Mouse (Mus musculus): ENCODE data around the gene Slc9a9. TPM values are rescaled to one million over a fixed set of nuclear protein-coding genes. Genes with fewer than 3 reads are reported as not detected.

Slc9a9 gene
- polyA plus RNA-seq, 1 experiment from 2014 or later = 4.8 TPM

DNA sequence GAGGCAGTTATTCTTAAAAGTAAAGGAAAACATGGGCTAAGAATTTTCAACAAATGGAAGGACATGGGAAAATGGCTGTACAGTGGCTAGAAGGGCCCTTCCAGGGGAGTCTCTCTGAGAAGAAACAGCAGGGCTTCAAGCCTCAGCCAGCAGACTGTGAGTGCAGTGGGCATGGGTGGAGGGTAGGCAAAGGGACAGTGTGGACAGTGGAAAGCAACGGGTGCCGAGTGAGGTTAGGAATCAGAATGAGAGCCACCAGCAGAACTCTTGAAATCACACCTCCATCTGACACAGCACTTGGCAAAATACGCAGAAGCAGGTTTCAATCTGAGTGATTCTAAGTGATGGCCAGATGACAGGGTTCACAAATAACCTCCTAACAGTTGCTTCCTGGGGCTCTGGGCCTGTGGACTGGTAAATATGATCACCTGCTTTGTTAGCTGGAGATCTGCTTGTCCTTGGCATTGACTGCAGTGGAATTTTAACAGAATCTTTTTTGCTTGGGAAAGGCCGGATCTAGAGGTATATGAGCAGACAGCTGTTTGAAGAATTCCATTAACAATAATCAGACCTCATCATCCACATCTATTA is 237.4 kb downstream of the Slc9a9 start:
- Histone ChIP-seq H3K9me3 (no peaks in the 10 kb centered on the region), H3K36me3 (no peaks in the 10 kb centered on the region), H3K4me1 (no peaks in the 10 kb centered on the region), H3K9ac (no peak overlapping the region), H3K4me3 (no peak overlapping the region), H3K4me2 (replicated peaks) (no peak overlapping the region), H3K27me3 (no peaks in the 10 kb centered on the region), H3K27ac (no peak overlapping the region)
- no peak for ATAC-seq (ENCODE audit: insufficient number of reproducible peaks, insufficient read depth, low FRiP score, low TSS enrichment)
- 84% methylated on average over 4 of the region's 4 CpGs for WGBS

DNA sequence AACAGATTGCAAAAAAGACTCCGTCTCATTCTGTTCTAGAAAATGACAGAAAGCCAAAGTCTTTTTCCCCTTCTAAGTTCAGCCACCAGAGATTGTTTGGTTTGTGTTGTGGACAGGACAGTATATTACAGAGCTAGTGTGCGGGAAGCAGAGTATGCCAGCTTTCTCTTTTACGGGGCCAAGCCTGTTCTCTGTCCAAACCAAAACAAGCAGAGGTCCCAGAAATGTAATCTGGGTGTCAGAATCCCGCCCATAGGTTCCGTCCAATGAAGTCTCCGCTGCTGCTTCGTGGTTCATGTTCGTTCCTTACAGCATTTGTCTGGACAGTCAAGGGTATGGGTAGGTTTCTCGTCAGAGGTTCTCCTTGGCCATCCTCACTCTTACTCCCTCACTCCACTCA is 242.4 kb downstream of the Slc9a9 start:
- 87% methylated on average over 9 of the region's 9 CpGs for WGBS
- Histone ChIP-seq H3K27ac (no peak overlapping the region), H3K4me2 (replicated peaks) (no peak overlapping the region)

DNA sequence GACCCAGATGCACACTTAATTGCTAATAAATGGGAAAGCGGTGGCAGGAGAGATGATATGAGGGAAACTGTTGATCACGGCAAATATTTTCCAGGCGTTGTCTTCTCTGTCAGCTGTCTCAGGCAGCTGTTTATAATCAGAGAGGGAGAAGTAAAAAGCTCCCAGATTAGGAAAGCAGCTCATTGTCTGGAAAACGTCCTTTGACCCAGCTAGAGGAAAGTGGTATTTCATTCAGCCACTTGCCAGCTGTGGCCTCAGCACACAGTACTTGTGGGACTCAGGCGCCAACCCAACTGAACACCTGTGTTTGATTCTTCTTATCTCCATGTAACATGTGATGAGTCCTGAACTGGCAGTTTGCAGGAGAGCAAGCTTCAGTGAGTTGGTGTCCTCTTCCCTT is 252.4 kb downstream of the Slc9a9 start:
- H3K27ac ChIP-seq = no peak overlapping the region
- no peaks in the 10 kb centered on the region for H3K4me1 ChIP-seq
- H3K36me3 ChIP-seq = no peaks in the 10 kb centered on the region
- WGBS = 29% methylated on average over 5 of the region's 5 CpGs
- ATAC-seq (ENCODE audit: insufficient number of reproducible peaks, insufficient read depth, low FRiP score, low TSS enrichment) = no peak
- no peaks in the 10 kb centered on the region for H3K27me3 ChIP-seq
- H3K9me3 ChIP-seq = no peaks in the 10 kb centered on the region
- no peak overlapping the region for H3K9ac ChIP-seq
- no peak overlapping the region for H3K4me2 ChIP-seq (replicated peaks)
- no peak overlapping the region for H3K4me3 ChIP-seq

More for the DNA sequence above, 242.4 kb downstream of the Slc9a9 start:
- Histone ChIP-seq H3K27me3 (no peaks in the 10 kb centered on the region), H3K9me3 (no peaks in the 10 kb centered on the region), H3K9ac (no peak overlapping the region), H3K4me1 (no peaks in the 10 kb centered on the region), H3K36me3 (no peaks in the 10 kb centered on the region), H3K4me3 (no peak overlapping the region)
- ATAC-seq (ENCODE audit: insufficient number of reproducible peaks, insufficient read depth, low FRiP score, low TSS enrichment) = no peak

DNA sequence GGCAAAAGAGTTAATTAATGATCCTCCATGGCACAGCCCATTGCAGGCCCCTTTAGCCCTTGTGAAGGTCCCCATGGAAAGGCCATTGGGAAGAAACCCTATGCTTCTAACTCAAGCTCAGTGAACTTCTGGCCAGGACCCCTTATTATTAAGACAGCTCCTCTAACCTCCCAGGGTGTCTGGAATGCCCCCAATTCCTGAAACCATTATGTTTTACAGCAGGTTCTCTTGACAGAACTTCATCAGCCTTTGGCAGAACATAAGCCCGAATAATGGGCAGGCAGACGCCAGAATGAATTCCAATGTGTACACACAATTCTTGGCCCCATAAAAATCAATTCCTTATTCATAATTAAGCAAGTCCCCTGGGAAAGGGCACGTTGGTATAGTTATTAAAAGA is 256.1 kb downstream of the Slc9a9 start:
- Histone ChIP-seq H3K9me3 (0 out of 2 replicates have a peak, but pooled peaks cover 4% of the 10 kb centered on the region), H3K4me3 (no peak overlapping the region), H3K4me1 (no peaks in the 10 kb centered on the region), H3K36me3 (no peaks in the 10 kb centered on the region), H3K4me2 (replicated peaks) (no peak overlapping the region), H3K9ac (no peak overlapping the region), H3K27me3 (no peaks in the 10 kb centered on the region), H3K27ac (no peak overlapping the region)
- WGBS = 82% methylated on average over 3 of the region's 3 CpGs
- ATAC-seq (ENCODE audit: insufficient number of reproducible peaks, insufficient read depth, low FRiP score, low TSS enrichment) = no peak

DNA sequence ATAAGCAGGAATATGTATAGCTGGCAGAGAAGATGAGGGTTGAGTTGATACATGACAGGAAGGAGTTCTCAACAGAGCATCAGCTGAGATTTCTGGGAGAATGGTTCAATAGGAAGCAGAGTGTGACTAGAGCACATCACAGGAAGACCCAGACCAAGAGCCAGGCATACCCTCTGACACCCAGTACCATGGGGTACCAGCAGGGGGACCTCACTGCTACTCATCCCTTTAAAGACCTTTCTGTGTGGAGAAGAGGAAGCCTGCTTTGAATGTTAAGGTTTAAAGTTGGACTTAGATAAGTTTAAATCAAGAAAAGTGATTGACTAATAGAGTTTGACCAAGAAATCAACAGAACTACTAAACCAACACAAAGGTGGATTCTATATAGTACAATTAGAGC is 257.4 kb downstream of the Slc9a9 start:
- H3K27ac ChIP-seq = no peak overlapping the region
- no peaks in the 10 kb centered on the region for H3K4me1 ChIP-seq
- no peak overlapping the region for H3K4me3 ChIP-seq
- no peak overlapping the region for H3K4me2 ChIP-seq (replicated peaks)
- H3K9ac ChIP-seq = no peak overlapping the region
- no peak for ATAC-seq (ENCODE audit: insufficient number of reproducible peaks, insufficient read depth, low FRiP score, low TSS enrichment)
- no peaks in the 10 kb centered on the region for H3K36me3 ChIP-seq
- H3K27me3 ChIP-seq = no peaks in the 10 kb centered on the region
- 0 out of 2 replicates have a peak, but pooled peaks cover 4% of the 10 kb centered on the region for H3K9me3 ChIP-seq

DNA sequence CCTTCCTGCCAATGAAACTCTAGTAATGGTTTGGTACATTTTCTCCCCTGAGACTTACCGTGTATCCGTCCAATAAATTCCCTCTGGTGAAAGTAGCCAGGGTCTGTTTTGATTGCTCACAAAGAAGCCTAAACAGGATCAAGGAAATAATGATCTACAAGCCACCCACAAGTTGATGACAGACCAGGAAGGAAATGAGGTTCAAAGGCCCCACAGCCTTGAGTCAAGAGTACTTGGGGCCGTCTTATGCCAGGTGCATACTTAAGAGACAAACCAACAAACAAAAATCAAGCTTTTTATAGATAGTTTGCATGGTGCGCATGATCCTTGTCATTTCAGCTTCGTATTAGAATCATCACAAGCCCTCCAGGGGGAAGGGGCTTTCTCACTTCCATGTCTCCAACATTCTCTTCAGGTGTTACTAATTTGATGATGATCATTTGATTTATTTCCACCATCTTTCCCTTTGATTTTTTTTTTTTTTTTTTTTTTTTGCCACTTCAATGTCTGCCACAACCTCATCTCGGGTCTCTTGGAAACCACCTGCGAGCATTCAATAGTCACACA is 275.9 kb downstream of the Slc9a9 start:
- Histone ChIP-seq H3K36me3 (no peaks in the 10 kb centered on the region), H3K27ac (no peak overlapping the region), H3K9ac (no peak overlapping the region), H3K4me3 (no peak overlapping the region), H3K27me3 (no peaks in the 10 kb centered on the region), H3K9me3 (no peaks in the 10 kb centered on the region), H3K4me2 (replicated peaks) (no peak overlapping the region), H3K4me1 (no peaks in the 10 kb centered on the region)
- no peak for ATAC-seq (ENCODE audit: insufficient number of reproducible peaks, insufficient read depth, low FRiP score, low TSS enrichment)
- 81% methylated on average over 7 of the region's 7 CpGs for WGBS

DNA sequence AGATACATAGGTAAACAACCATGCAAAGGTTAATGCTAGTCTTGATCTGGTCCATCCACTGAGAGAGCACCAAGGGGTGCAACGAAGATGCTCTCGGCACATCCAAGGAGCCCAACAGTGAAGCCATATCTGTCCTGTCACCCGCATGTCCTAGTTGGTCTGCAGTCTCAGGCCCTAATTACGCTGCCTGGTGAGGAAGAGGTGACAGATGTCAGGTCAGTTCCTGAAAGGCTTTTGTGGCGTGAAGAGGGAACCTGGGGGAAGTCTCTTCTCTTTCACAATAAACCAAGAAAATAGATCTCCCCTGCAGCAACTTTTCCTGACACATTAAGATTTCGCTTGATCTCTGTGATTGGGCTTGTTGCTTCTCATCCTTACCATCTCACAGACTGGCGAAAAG is 277.5 kb downstream of the Slc9a9 start:
- no peak overlapping the region for H3K27ac ChIP-seq
- H3K36me3 ChIP-seq = no peaks in the 10 kb centered on the region
- no peak overlapping the region for H3K4me2 ChIP-seq (replicated peaks)
- H3K27me3 ChIP-seq = no peaks in the 10 kb centered on the region
- no peaks in the 10 kb centered on the region for H3K9me3 ChIP-seq
- H3K4me1 ChIP-seq = no peaks in the 10 kb centered on the region
- no peak overlapping the region for H3K9ac ChIP-seq
- WGBS = 68% methylated on average over 7 of the region's 7 CpGs
- ATAC-seq (ENCODE audit: insufficient number of reproducible peaks, insufficient read depth, low FRiP score, low TSS enrichment) = no peak
- H3K4me3 ChIP-seq = no peak overlapping the region

DNA sequence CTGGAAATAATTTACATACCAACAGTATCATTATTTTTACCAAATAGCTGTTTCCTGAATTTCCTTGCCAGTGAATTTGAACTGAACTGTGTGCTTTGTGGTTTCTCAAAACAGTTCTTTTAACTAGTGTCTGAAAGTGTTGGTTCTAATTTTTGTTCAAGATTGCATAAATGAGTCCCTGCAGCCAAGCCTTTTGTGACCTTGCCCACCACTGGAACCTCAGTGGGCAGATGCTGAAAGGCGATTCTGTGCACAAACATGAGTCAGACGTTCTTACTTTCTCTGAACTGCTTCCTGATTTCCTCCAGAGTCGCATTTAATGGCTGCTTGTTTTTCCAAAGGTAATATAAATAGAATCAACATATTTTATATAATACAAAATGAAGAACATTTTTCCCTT is 281.0 kb downstream of the Slc9a9 start:
- Histone ChIP-seq H3K27me3 (no peaks in the 10 kb centered on the region), H3K4me1 (no peaks in the 10 kb centered on the region), H3K4me2 (replicated peaks) (no peak overlapping the region), H3K4me3 (no peak overlapping the region), H3K9ac (no peak overlapping the region), H3K9me3 (no peaks in the 10 kb centered on the region), H3K36me3 (no peaks in the 10 kb centered on the region), H3K27ac (no peak overlapping the region)
- ATAC-seq (ENCODE audit: insufficient number of reproducible peaks, insufficient read depth, low FRiP score, low TSS enrichment) = no peak
- WGBS = 41% methylated on average over 3 of the region's 3 CpGs

DNA sequence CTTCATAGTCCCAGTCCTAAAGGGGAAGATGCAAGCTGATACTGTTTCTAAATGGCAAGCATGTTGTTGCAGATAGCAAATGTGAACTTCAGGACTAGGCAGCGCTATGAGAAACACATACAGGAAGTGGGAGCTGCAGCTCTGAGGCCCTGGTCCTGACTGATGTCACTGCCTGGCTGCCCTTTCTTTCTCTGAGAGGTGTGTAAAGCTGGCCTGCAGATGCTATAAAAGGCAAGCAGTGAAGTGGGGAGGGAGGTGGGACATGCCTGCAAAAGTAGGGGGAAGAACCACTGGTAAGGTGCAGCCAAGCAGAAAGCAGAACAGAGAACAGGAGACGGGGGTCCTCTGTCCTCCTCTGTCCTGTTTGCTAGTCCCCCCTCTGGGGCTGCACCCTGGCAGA is 285.9 kb downstream of the Slc9a9 start:
- Histone ChIP-seq H3K9ac (no peak overlapping the region), H3K27me3 (no peaks in the 10 kb centered on the region), H3K4me2 (replicated peaks) (no peak overlapping the region), H3K9me3 (no peaks in the 10 kb centered on the region), H3K4me3 (no peak overlapping the region), H3K36me3 (no peaks in the 10 kb centered on the region), H3K27ac (no peak overlapping the region), H3K4me1 (no peaks in the 10 kb centered on the region)
- no peak for ATAC-seq (ENCODE audit: insufficient number of reproducible peaks, insufficient read depth, low FRiP score, low TSS enrichment)
- 52% methylated on average over 2 of the region's 2 CpGs for WGBS

DNA sequence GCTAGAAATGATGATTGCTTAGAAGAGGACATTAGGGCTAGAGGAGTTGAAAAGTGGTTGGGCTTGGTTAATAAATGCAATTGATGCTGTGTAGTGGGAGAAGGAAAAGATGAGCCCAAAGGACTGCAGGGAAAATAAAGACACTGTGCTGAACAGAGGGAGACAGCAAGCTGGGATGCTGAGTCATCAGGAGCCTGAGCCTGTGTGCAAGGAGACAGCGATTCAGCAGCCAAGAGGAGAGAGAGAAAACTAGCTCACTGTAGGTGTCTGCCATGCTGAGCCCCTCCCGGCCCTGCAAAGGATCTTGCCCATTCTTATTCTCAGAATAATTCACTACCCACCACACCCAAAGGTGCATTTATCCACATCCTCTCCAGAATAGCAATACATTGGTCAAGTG is 288.7 kb downstream of the Slc9a9 start:
- Histone ChIP-seq H3K4me2 (replicated peaks) (no peak overlapping the region), H3K9ac (no peak overlapping the region), H3K27ac (no peak overlapping the region), H3K27me3 (no peaks in the 10 kb centered on the region), H3K4me1 (no peaks in the 10 kb centered on the region), H3K36me3 (no peaks in the 10 kb centered on the region), H3K4me3 (no peak overlapping the region), H3K9me3 (no peaks in the 10 kb centered on the region)
- WGBS = 62% methylated on average over 2 of the region's 2 CpGs
- ATAC-seq (ENCODE audit: insufficient number of reproducible peaks, insufficient read depth, low FRiP score, low TSS enrichment) = no peak

DNA sequence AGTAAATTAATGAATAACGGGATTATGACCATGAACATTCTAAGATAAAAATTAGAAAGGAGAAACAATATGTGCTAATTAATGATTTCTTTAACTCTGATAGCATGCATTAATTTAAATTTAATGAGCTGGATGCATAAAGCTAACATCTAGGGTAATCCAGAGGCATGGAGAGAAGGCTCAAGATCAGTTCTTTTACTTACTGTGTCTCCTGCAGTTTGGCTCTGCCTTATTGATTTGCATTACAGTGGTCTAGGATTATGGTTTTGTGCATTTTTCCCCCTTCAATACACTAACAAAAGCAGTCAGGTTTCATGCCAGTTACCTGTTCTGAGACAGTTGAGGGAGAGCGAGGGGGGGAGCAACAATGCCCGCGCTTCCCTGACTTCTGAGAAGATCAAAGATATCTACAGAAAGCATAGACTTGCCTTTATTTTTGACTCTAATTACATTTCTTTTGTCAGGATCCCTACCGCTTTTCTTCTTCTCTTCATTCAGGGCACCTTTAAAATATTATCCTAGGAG is 298.9 kb downstream of the Slc9a9 start:
- H3K36me3 ChIP-seq = no peaks in the 10 kb centered on the region
- H3K27ac ChIP-seq = no peak overlapping the region
- ATAC-seq (ENCODE audit: insufficient number of reproducible peaks, insufficient read depth, low FRiP score, low TSS enrichment) = no peak
- H3K9me3 ChIP-seq = no peaks in the 10 kb centered on the region
- no peaks in the 10 kb centered on the region for H3K27me3 ChIP-seq
- H3K4me3 ChIP-seq = no peak overlapping the region
- WGBS = 76% methylated on average over 5 of the region's 5 CpGs
- H3K4me1 ChIP-seq = no peaks in the 10 kb centered on the region
- H3K4me2 ChIP-seq (replicated peaks) = no peak overlapping the region
- no peak overlapping the region for H3K9ac ChIP-seq

DNA sequence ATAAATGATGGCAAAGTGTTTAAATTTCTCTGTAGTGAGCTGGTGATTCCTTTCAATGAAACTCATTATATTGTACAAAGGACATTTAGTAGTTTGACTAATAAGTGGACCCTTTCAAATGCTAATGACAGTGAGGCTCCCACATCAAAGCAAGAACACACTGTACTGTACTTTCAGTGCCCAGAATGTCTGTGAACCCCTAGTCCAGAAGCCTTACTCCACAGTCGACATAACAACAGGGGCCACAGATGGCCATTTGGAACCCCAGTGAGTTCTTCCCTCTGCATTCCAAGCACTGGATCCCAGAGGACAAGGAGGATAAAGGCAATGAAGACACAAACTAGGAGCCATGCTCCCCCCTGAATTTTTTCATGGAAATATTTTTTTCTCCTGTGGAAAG is 299.4 kb downstream of the Slc9a9 start:
- no peaks in the 10 kb centered on the region for H3K9me3 ChIP-seq
- ATAC-seq (ENCODE audit: insufficient number of reproducible peaks, insufficient read depth, low FRiP score, low TSS enrichment) = no peak
- no peaks in the 10 kb centered on the region for H3K36me3 ChIP-seq
- no peak overlapping the region for H3K27ac ChIP-seq
- no peak overlapping the region for H3K4me3 ChIP-seq
- no peaks in the 10 kb centered on the region for H3K27me3 ChIP-seq
- no peak overlapping the region for H3K9ac ChIP-seq
- no peaks in the 10 kb centered on the region for H3K4me1 ChIP-seq
- WGBS = 46% methylated on average over 1 of the region's 1 CpGs
- no peak overlapping the region for H3K4me2 ChIP-seq (replicated peaks)
